Comparison of ENCODE assay signal across 14 mouse cellular contexts in genomic region chr12:39822671-39823070, GRCm38 (mm10).
"Had no signal": no experiment of that assay in that cellular context is flagged by ENCODE, and none has a peak within 500 bp of the region (broad histone marks: within the 10 kb centered on the region; RNA-seq: fewer than 3 reads in every experiment).

No protein-coding gene starts in this region.

- H3K4me3 ChIP-seq: midbrain, embryonic 10.5 days; midbrain, embryonic 12.5 days; neural tube, embryonic 12.5 days; stomach, embryonic 15.5 days had no signal

- H3K9me3 ChIP-seq: midbrain, embryonic 10.5 days; midbrain, embryonic 12.5 days; neural tube, embryonic 12.5 days; stomach, embryonic 15.5 days had no signal

- H3K27ac ChIP-seq: midbrain, embryonic 10.5 days; midbrain, embryonic 12.5 days; neural tube, embryonic 12.5 days; stomach, embryonic 15.5 days; stomach, postnatal 0 days had no signal

- DNase-seq: lung, adult 18-20 months; lung, embryonic 14.5 days; lung, postnatal 10 days; lung, postnatal 4 days; midbrain, embryonic 14.5 days; right cerebral cortex, postnatal 14 days; thymus, adult 18-20 months; thymus, postnatal 14 days; thymus, postnatal 36 days had no signal

- H3K4me1 ChIP-seq: midbrain, embryonic 10.5 days; midbrain, embryonic 12.5 days; neural tube, embryonic 12.5 days; stomach, embryonic 15.5 days had no signal

- H3K36me3 ChIP-seq: midbrain, embryonic 10.5 days; midbrain, embryonic 12.5 days; neural tube, embryonic 12.5 days; stomach, embryonic 15.5 days had no signal

- H3K27me3 ChIP-seq: midbrain, embryonic 12.5 days; neural tube, embryonic 12.5 days; stomach, embryonic 15.5 days had no signal

- H3K4me2 ChIP-seq: lung, embryonic 14.5 days; midbrain, embryonic 12.5 days; neural tube, embryonic 12.5 days; stomach, embryonic 15.5 days had no signal

- H3K9ac ChIP-seq: lung, embryonic 14.5 days; midbrain, embryonic 12.5 days; neural tube, embryonic 12.5 days; stomach, embryonic 15.5 days had no signal
